Mouse (Mus musculus): Measurements from ENCODE around the gene Pgk1.
"Not testable (repeated sequence)": the region's sequence is repeated elsewhere in the genome, so short reads cannot be mapped to it uniquely, and the experiment has no call there.

Gene Pgk1

DNA sequence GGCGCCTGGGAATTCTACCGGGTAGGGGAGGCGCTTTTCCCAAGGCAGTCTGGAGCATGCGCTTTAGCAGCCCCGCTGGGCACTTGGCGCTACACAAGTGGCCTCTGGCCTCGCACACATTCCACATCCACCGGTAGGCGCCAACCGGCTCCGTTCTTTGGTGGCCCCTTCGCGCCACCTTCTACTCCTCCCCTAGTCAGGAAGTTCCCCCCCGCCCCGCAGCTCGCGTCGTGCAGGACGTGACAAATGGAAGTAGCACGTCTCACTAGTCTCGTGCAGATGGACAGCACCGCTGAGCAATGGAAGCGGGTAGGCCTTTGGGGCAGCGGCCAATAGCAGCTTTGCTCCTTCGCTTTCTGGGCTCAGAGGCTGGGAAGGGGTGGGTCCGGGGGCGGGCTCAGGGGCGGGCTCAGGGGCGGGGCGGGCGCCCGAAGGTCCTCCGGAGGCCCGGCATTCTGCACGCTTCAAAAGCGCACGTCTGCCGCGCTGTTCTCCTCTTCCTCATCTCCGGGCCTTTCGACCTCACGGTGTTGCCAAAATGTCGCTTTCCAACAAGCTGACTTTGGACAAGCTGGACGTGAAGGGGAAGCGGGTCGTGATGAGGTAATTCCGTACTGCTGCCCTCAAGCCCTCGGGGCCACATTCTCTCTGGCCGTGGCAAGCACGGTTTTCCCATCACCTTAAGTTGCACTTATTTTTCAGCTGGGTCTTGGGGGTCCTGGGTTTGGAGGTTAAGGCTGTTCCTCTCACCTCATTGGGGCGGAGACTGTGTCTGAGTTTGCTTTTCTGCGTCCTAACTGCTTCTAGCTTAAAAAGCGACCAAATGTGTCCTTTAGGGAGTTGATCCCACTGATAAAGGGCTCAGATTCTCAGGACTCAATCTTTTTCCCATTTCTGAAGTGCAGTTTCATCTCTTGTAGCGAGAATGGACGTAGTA is at the start of gene Pgk1:
Gene Pgk1 (plus strand): TSS at position 388 of the 937 bp plus-strand sequence.
- DNase-seq = peak; percentile 96

DNA sequence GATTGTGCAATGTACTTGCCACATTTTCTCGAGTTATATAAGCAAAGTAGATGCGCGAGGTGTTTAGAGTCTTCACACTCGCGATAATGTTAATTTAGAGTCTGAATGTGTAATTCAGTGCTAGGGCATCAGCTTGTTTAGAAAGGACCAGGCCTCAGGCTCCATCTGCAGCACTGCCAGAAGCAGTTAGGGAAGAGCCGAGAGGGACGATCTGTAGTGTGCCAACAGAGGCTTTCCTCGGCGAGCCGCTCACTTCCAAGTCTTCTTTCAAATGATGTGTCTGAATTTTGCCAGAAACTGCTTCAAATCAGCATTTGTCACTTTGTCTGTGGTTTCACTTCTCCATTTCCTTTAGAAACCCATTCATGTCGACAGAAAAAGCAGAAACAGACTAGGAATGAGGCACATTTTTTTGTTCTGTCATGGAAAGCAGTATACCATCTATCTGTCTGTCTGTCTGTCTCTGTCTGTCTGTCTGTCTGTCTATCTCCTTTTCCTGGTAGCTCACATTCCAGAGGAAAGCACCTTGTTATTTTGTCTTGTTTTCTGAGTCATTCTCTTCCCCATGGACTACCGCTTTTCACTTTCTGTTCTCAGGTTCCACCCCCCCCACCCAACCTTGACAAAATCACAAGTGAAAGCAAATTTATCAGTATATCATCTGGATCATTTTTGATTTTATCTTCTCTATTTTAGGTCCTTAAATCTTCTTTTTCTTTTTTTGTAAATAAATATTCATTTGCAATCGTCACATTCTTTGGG is 47.4 kb upstream of the Pgk1 start:
- DNase-seq = no peak

DNA sequence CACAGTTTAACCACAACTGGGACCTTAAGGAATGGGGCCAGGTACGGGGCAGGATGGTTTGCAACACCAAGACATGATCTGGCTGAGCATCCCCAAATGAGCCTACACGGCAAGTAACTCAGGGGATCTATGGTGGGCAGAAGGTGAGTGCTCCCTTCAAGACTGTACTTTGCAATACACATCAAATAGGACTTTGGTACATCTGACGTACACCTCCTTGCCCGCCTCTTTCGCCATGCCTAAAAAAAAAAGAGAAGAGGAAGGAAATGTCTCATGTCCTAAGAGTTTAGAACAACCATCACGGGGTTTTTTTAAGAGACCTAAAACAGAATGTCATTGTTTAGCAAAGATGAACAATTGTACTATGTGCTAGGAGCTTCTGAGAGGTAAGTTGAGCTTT is 44.0 kb upstream of the Pgk1 start, which contains the start of gene Tlr13:
Gene Tlr13 (plus strand): TSS at position 269 of the 400 bp plus-strand sequence.
- DNase-seq = no peak

DNA sequence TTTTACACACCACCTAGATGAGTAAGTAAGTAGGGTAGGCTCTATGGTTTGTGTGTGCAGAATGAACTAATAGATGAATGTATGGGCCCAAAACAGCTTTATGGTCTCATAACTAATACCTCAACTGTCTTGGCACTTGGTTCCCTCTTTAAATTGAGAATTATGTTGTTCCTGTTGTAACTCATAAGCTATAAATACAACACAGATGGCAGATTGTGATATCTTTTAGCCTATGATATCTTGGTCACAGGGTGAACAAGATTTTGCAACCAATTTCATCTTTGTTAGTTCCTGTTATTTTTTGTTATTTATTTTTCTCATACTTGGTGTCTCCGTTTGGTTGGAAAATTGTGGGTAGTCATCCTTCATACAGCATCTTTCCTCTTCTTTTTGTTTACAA is 38.7 kb upstream of the Pgk1 start:
- DNase-seq = no peak

DNA sequence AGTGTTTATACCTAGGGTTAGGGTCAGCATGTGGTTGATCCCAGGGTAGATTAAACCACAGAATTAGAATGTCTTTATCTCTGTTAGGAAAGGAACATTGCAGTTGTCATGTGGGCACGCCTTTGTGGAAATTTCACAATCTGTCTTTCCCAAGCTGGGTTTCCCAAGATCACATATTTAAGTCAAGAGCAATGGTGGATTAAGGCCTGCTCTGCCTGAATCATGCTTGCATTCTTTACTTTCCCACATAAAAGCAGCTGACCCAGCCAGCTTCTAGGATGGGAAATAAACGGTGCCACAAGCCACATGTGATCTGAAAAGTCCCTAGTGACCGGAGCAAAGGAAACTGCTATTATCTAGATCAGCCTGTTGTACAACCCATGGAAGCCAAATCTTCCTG is 37.4 kb upstream of the Pgk1 start:
- no peak for DNase-seq

DNA sequence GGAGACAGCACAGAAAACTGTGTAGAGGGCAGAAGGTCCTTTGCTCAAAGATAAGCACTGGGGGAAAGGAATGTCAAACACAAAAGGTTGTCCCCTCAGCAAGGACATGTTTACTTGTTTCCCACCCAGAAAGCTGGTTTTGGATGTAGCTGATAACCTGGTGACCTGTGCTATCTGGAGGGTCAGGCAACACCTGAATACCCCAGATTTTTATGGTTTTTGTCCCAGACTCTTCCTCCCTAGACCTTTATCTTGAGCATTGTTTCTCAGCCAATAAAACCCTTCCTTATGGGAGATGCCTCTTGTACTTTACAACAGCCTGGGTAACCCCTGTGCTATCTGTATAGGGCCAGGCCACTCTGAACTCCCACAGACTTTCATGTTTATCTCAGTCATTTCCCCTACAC is 32.7 kb upstream of the Pgk1 start:
- no peak for DNase-seq

DNA sequence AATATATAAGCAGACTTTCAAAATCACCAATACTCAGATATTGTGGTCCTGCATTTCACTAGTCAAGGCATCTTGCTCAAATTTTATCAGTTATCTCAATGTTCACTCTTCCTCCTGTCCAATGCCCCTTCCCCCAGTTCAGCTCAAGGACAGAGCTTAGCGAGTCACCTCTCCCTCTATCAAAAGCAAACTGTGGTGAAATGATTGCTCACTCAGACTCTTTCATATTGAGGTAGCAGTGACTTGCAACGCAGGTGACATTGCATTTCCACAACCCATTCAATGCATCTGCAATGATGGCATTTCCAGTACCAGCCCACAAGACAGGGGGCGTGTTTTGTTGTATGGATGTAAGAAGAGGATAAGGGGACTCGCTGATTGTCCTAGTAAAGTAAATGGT is 31.0 kb upstream of the Pgk1 start:
- no peak for DNase-seq

DNA sequence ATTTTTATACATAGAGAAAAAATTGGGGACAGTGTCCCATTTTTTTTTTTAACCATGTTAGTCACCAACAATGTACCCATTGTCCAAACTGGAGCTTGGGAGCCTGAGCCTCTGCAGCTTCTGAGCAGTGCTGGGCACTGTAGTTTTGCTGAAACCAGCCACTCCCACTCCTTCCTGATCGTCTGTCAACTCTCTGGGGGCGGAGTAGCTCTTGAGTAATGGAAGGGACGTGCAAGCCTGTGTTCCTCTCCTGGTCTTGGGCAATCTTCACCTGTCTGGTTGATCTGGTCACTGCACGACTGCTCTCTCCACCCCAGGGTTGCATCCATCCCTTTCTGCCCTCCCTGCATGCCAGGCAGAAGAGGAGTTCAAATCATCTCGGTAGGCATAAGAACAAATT is 22.9 kb upstream of the Pgk1 start:
- DNase-seq = no peak

DNA sequence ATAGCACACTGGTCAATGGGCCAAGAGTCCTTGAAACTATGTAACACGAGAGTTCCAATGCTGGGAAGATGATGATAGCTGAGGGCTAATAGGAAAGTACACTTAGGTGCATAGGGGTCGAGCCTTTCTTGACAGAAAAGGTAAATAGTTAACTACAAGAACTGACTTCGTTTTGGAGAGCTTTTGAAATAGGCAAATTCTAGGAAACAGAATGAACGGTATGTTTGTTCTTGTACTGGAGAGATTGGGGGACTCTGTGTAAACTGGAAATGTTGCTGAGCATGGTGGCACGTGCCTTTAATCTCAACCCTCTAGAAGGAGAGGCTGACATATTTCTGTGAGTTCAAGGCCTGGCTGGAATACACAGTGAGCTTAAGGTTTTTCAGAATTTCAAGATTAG is 22.3 kb upstream of the Pgk1 start:
- DNase-seq = no peak

DNA sequence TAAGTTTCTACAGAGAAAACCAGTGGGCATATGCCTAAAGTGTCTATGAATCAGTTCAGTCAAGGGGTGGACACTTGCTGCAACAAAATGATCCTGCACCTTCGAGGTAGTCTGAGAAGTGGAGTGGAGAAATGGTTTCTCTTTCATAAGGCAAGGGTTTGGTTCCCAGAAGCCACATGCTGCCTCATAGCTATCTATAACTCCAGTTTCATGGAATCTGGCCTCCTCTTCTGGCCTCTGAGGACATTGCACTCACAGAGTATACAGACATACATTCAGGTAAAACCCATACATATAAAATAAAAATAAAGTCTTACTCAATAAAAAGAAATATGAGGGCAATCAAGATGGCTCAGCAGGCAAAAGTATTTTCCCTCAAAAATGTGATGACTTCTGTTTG is 21.8 kb upstream of the Pgk1 start:
- no peak for DNase-seq

DNA sequence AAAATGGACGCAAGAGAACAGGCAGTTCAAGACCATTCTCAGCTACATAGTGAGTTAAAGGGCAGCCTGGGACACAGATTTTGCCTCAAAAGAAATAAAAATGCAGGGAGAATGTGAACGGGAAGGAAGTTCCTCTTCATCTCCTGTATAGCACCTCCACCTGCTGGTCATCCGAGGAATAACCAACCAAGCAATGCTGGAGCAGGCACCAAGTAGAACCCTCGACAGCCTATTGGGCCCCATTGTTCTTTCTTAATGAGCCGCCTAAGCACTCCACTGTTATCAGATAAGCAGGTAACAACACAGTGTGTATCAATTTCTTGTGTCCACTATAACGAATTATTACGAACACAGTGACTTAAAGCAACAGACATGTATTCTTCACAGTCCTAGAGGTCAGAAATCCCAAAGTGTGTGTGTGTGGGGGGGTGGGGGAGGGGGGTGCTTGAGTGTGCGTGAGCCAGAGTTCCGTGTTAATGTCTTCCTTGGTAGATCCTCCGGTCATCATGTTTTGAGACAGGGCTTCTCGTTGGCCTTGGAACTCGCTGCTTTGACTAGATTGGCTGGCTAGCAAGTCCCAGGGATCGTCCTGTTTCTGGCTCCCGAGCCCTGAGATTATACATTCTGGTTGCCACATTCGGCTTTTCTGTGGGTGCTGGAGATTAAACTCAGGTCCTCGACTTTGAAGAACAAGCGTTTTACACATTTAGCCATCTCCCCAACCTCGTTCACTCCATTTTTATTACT is 15.6 kb upstream of the Pgk1 start:
- peak; percentile 54 for DNase-seq

DNA sequence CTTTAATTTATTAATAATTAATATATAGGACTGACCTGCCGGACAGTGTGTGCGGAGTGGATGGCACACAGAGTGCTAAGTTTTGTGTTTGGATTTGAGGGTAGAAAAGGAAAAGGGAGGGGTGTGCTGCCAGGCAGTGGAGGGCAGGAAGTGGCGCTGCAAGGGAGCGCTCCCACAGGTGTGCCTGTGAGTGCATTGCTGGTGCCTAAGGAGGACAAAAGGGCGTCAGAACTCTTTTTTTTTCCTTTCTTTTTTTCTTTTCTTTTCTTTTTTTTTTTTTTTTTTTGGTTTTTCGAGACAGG is 15.1 kb upstream of the Pgk1 start:
- DNase-seq = no peak

DNA sequence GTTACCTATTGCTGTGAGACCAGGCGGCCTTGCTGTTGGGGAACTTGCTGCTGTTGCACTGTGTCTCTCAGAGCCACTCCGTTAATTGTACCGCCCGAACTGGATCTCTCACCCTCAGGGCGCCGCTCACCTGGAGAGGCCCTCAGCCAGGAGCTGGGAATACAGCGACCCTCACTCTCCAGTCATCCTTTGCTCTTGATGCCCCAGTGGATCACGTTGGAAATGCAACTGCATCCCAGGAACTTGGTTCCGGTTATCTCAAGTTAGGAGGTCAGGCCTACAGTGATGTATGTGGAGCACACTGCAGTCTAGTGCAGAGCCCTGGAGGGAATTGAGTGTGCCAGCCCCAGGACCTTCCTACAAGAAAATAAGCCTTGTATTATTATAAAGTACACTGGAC is 10.6 kb upstream of the Pgk1 start:
- no peak for DNase-seq

DNA sequence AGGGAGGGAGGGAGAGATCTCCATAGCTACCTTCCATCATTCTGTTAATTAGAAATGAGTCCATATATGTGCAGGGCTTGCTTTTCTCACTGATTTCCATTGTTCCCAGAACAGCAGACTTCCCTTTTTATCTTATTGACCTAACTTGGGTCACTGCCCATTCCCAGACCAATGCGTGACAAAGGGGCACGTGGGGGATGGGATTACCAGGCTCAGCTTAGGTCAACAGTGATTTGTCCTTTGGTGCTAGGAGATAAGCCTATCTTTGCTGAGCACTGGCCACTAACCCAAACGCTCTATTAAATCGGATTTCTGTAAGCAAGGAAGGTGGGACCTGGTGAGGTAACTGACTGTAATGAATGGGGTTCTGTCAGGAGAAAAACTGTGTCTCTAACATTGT is 2.6 kb upstream of the Pgk1 start:
- no peak for DNase-seq

DNA sequence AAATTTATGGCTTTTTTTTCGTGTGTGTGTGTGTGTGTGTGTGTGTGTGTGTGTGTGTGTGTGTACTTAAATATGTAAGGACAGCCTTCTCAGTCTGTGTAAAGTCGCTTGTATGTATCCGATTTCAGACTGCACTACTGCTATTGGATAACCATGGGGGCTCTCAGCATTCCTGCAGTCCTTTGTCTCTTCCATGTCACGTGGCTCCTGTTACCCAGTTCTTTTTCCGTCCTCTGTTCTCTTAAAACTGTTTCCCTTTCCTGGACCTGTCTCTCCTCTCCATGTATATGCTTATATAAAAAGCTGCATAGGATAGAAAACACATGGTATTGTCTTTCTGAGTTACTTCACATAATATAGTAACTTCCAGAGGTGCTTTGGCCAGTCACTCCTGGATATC is 1.2 kb upstream of the Pgk1 start:
- no peak for DNase-seq

DNA sequence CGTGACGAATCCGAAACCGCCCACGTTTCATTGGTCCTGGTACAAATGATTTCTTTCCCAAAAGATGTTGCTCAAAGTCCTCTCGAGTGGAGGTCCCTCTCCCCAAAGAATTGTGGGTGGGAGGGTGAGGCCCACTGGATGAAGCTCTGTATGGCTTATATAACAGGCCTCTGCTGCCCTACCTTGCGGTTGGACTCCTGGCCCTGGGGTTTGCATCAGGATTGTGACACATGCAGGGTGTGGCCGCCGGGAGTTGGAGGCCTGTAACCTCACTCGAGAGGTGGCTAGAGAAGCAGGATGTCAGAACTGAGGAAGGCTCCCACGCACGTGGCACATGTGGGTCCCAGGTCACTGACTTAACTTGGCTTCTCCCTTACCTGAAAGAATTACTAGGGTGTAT is 837 bp downstream of the Pgk1 start:
- DNase-seq = peak; percentile 67

DNA sequence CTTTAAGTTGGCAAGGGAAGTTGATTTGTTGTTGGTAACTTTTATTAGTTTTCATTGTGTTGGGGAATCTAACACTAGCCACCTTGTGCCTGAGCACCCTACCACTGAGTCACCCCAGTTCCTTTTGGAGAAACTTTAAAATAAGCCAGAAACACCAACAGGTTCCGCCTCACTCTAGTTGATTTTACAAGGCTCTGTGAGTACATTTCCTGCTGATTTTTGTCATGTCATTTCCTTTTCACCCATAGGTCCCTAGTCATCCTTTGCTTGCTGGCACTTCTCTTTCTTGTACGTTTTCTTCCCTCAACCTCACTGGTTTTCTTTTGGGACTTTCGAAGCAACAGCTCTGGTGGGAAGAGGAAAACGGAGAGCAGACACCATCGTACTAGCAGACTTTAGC is 2.5 kb downstream of the Pgk1 start:
- no peak for DNase-seq

DNA sequence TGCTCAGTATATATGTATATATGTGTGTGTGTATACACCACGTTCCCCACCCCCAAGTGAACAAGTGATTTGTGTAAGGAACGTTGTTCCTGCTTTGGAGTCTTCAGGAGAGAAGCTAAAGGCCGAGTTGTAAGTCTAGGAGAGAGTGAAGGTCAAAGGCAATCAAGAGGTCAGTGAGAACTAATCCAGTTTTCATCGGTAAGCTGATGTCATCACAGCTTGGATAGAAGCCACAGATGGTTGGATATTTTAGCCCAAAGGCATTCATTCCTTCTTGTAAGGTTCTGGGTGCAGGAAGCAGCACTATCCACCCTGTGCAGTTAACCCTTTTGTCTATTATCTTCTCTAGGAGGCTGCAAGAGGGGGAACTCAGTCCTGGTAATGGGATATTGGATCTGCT is 3.2 kb downstream of the Pgk1 start:
- no peak for DNase-seq

DNA sequence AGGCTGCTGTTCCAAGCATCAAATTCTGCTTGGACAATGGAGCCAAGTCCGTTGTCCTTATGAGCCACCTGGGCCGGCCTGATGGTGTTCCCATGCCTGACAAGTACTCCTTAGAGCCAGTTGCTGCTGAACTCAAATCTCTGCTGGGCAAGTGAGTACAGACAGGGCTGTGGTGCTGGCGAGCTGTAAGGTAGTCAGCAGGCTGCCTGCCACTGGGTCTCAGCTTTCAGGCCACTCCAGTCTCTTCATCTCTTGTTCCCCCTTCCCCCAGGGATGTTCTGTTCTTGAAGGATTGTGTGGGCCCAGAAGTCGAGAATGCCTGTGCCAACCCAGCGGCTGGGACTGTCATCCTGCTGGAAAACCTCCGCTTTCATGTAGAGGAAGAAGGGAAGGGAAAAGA is 7.5 kb downstream of the Pgk1 start:
- not testable (repeated sequence) for DNase-seq

DNA sequence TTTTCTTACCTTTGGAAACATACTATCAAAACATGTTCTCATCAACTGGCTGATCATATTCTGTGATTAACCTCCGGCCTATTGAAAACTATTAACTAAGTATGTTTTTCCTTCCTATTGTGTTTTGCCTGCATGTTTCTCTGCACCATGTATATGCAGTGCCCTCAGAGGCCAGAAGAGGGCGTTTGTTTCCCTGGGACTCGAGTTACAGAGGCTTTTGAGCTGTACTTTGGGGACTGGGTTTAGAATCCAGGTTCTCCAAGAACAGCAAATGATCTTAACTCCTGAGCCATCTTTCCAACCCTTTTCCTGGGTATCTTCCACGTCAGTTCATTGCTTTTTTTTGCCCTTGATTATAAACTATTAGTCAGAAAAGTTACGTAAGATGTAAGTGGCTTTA is 10.4 kb downstream of the Pgk1 start:
- no peak for DNase-seq

DNA sequence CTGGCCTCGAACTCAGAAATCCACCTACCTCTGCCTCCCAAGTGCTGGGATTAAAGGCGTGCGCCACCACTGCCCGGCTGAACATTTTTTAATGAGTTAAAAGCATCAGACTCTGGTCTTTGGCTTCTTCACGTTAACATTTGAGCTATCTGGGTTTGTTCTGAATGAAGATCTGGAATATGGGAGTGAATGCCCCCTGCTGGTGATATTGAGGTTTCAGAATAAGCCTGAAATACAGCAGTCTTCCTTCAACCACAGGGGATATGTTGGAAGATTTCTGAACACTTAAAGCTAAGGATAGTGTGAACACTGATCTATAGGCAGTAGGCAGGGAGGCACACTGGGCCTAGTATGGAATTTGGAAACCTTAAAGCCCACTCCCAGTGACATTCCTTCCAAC is 12.0 kb downstream of the Pgk1 start:
- DNase-seq = no peak

DNA sequence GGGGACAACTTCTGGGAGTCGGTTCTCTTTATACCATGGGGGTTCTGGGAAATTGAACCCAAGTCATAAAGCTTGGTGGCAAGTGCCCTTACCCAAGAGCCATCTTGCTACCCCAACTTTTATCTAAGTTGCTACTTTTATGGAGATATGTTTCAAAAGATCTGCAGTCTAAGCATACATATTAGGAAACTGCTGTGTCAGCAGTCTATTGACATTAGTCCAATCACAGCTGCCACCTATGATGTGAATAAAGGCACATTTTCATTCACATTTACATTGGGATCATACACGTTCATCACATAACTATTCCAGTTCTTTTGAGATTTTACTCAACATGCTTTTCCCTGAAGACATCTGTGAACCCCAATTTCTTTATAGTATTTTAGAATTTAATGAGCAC is 22.2 kb downstream of the Pgk1 start:
- DNase-seq = no peak

DNA sequence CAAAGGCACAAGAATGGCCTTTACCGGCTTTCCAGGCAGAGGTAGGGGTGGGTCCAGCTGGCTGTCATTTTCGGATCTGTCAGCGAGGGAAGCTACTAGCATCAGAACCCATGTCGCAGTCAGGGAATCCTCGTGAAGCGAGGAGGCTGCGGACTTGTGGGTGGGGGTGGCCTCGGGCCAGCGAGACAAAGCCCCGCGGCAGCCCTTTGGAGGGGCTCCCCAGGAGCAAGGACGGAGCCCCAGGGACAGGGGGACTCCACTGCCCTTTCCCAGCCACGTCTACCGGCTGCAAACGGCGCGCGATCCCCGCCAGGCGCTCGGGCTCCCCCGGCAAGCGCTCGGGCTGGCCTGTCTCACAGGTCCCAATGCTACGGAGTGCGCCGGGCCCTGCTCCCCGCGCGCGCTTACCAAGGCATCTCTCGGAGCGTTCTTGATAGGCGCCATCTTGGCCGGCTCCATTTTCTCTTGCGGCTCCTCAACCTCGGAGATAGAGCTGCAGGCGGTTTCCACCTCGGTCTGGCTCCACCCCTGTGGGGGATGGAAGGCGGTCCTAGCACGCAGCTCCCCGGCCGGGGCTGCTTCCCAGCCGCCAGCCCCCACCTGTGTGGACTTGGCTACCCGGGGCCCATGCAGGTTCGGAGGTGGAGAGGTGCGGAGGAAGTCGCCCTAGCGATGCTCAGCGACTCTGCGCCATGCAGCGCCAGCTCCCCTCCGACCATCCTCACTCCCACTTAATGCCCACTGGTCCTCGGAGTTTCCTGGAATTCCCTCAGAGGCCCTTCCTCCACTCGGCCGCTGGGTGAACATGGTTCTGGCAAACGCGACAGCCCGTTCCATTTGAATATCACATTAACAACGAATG is 32.5 kb downstream of the Pgk1 start:
- DNase-seq = peak; percentile 60
